Mouse (Mus musculus) G1E (cell line): Measurements from ENCODE around the gene Hmmr. TPM values are rescaled to one million over a fixed set of nuclear protein-coding genes. Genes with fewer than 3 reads are reported as not detected.
A peak's percentile ranks its signal among the peaks of the same experiment; 100 is the strongest.
"Not testable (repeated sequence)": the region's sequence is repeated elsewhere in the genome, so short reads cannot be mapped to it uniquely, and the experiment has no call there.

Experiments
- ATAC-seq: 2 replicates; pipeline ENCODE4 v1.8.0; 2016; ENCODE audit warnings: mild to moderate bottlenecking; ENCODE audit not compliant: insufficient number of reproducible peaks, poor library complexity, low FRiP score, severe bottlenecking; ENCODE audit errors: extremely low read depth
- DNase-seq: peaks from one replicate; pipeline ENCODE4 v3.0.0; 2012; ENCODE audit warnings: low spot score
- H3K27me3 ChIP-seq: 2 replicates; pipeline ENCODE4 v1.6.1; 2012; ENCODE audit warnings: mild to moderate bottlenecking, low read length, inconsistent platforms; ENCODE audit not compliant: insufficient read depth
- H3K36me3 ChIP-seq: replicated peaks from 2 replicates; pipeline ENCODE3; 2012; ENCODE audit warnings: mild to moderate bottlenecking, inconsistent platforms
- H3K4me1 ChIP-seq: 2 replicates; pipeline ENCODE4 v1.6.1; 2012; ENCODE audit warnings: low read depth, low read length, inconsistent platforms, mixed read lengths; ENCODE audit not compliant: insufficient read depth
- H3K4me3 ChIP-seq: 2 replicates; pipeline ENCODE4 v1.5.1; 2012; ENCODE audit warnings: low read depth, mild to moderate bottlenecking, inconsistent platforms, low read length, moderate library complexity, mixed read lengths
- H3K9me3 ChIP-seq: replicated peaks from 2 replicates; pipeline ENCODE4 v1.6.1; 2012; ENCODE audit warnings: inconsistent platforms
- CTCF ChIP-seq: IDR thresholded peaks from 2 replicates; pipeline ENCODE4 v1.5.1; 2012; ENCODE audit warnings: low read depth, low read length, inconsistent platforms, mixed read lengths
- GATA1 ChIP-seq: IDR thresholded peaks from 2 replicates; pipeline ENCODE4 v1.6.1; 2012; ENCODE audit warnings: borderline replicate concordance, low read length, inconsistent platforms, mixed read lengths
- GATA2 ChIP-seq: IDR thresholded peaks from 2 replicates; pipeline ENCODE4 v1.6.1; 2012; ENCODE audit warnings: low read depth, low read length, inconsistent platforms, borderline replicate concordance
- POLR2AphosphoS5 ChIP-seq: IDR thresholded peaks from 2 replicates; pipeline ENCODE4 v1.6.1; 2012; ENCODE audit warnings: low read depth, low read length, inconsistent platforms; ENCODE audit not compliant: insufficient replicate concordance
- TAL1 ChIP-seq: conservative IDR thresholded peaks from 2 replicates; pipeline ENCODE4 v1.6.1; 2012; ENCODE audit warnings: low read depth, low read length, inconsistent platforms, mixed read lengths
- polyA plus RNA-seq: library from polyadenylated mRNA; stranded (reverse); fragments of >175 nt; gene quantifications from 2 replicates; pipeline ENCODE4 v1.2.3, GENCODE M21; 2012
- total RNA-seq, 2 experiments: library from RNA; stranded (forward) in 1 of 2; stranded (reverse) in 1 of 2; fragments of 200-1000 nt in 1 of 2; fragments of >200 nt in 1 of 2; fragmentation: Nextera tagmentation in 1 of 2; gene quantifications; 2 replicates each; pipeline ENCODE4 v1.2.3; 2014 to 2017

Gene Hmmr
- total and polyA plus RNA-seq, 3 experiments = 2.8 to 202 (median 99.2) TPM

- DNase-seq (no peak), ATAC-seq (no peak)
- H3K36me3 ChIP-seq = peaks cover 94% of the 10 kb centered on the region
- peaks cover 3% of the 10 kb centered on the region; the same call in 1 of the 2 replicates for H3K4me1 ChIP-seq
- no peak overlapping the region for H3K4me3 ChIP-seq
- no peaks in the 10 kb centered on the region for H3K9me3 ChIP-seq
- no peaks in the 10 kb centered on the region for H3K27me3 ChIP-seq
- TF ChIP-seq CTCF (no peak), GATA2 (no peak)
Observed at GRCm38 (mm10) chr11:40713858-40714257, 19.4 kb downstream of the Hmmr start.

- not testable (repeated sequence) for H3K4me3 ChIP-seq, H3K9me3 ChIP-seq, DNase-seq, H3K4me1 ChIP-seq, H3K27me3 ChIP-seq
- peak; percentile 57 for ATAC-seq
- peaks cover 93% of the 10 kb centered on the region for H3K36me3 ChIP-seq
Observed at GRCm38 (mm10) chr11:40709899-40710298, 23.3 kb downstream of the Hmmr start.

- DNase-seq (no peak), ATAC-seq (no peak)
- peaks cover 19% of the 10 kb centered on the region for H3K36me3 ChIP-seq
- no peaks in the 10 kb centered on the region for H3K27me3 ChIP-seq
- peaks cover 8% of the 10 kb centered on the region for H3K9me3 ChIP-seq
- H3K4me3 ChIP-seq = peak within 1 kb of the TSS; percentile 74
- TF ChIP-seq POLR2AphosphoS5 (no peak), TAL1 (no peak), GATA1 (no peak), CTCF (no peak), GATA2 (no peak)
- peaks cover 18% of the 10 kb centered on the region for H3K4me1 ChIP-seq
Observed at GRCm38 (mm10) chr11:40695103-40695502, 38.1 kb downstream of the Hmmr start, which contains the start of gene Mat2b. TSS of gene Mat2b (minus strand) at chr11:40695203.

- H3K27me3 ChIP-seq = no peaks in the 10 kb centered on the region
- ATAC-seq (peak; percentile 17), DNase-seq (peak; percentile 65)
- peaks cover 24% of the 10 kb centered on the region for H3K4me1 ChIP-seq
- H3K4me3 ChIP-seq = peak overlapping the region; percentile 74
- peaks cover 2% of the 10 kb centered on the region for H3K9me3 ChIP-seq
- no peak for TF ChIP-seq TAL1
- TF ChIP-seq GATA2 = no peak
- no peak; the same call in 1 of the 2 replicates for TF ChIP-seq POLR2AphosphoS5
- TF ChIP-seq CTCF = no peak
- no peak for TF ChIP-seq GATA1
- peaks cover 19% of the 10 kb centered on the region for H3K36me3 ChIP-seq
Observed at GRCm38 (mm10) chr11:40694311-40695087, 38.7 kb downstream of the Hmmr start.

GRCm38 (mm10) chr11:40693366-40693951 lies 39.8 kb downstream of the Hmmr start:
- ATAC-seq = peak; percentile 60
- H3K36me3 ChIP-seq = peaks cover 18% of the 10 kb centered on the region

GRCm38 (mm10) chr11:40692511-40693365 lies 40.5 kb downstream of the Hmmr start:
- no peak for TF ChIP-seq GATA1
- no peak for TF ChIP-seq POLR2AphosphoS5
- TF ChIP-seq GATA2 = no peak
- no peak for TF ChIP-seq TAL1
- no peak for TF ChIP-seq CTCF
- Histone ChIP-seq H3K4me1 (peaks cover 27% of the 10 kb centered on the region), H3K36me3 (peaks cover 25% of the 10 kb centered on the region), H3K9me3 (no peaks in the 10 kb centered on the region), H3K27me3 (no peaks in the 10 kb centered on the region), H3K4me3 (peak overlapping the region; percentile 94)
- peak; percentile 97 for DNase-seq
- peak; percentile 74 for ATAC-seq

More at GRCm38 (mm10) chr11:40693366-40693951, 39.8 kb downstream of the Hmmr start:
- Histone ChIP-seq H3K9me3 (no peaks in the 10 kb centered on the region), H3K27me3 (no peaks in the 10 kb centered on the region), H3K4me1 (peaks cover 24% of the 10 kb centered on the region), H3K4me3 (peak overlapping the region; percentile 94)
- TF ChIP-seq POLR2AphosphoS5 (no peak), GATA2 (no peak), GATA1 (no peak), TAL1 (no peak), CTCF (no peak)
- DNase-seq = peak; percentile 73
